In genomic region chr19:4990716-4991115, GRCm38 (mm10) we compare ENCODE assay signal across 9 mouse cellular contexts. TPM values are rescaled to one million over a fixed set of nuclear protein-coding genes. Genes with fewer than 3 reads are reported as not detected.
DNase-seq lines count a peak whose midpoint lies in the region; ATAC-seq lines count a peak whose summit lies in the region.
"Had no signal": no experiment of that assay in that cellular context is flagged by ENCODE, and none has a peak within 500 bp of the region (broad histone marks: within the 10 kb centered on the region; RNA-seq: fewer than 3 reads in every experiment).

No protein-coding gene starts in this region.

- peak; percentile 46 to 49 for DNase-seq in layer of hippocampus, postnatal 36 days
- no peak for DNase-seq in layer of hippocampus, adult 11-12 months (ENCODE audit: low spot score)
- peak; percentile 77 to 81 for DNase-seq in right cerebral cortex, postnatal 10 days (ENCODE audit: low spot score in 2 of 2)
- no peak for DNase-seq in urinary bladder, postnatal 14 days (ENCODE audit: low spot score)
- DNase-seq: kidney, adult 2 months; liver, embryonic 13.5 days had no signal

- H3K27ac ChIP-seq in embryonic facial prominence, embryonic 12.5 days: no peak overlapping the region
- no peak overlapping the region for H3K27ac ChIP-seq in intestine, embryonic 15.5 days
- H3K27ac ChIP-seq: liver, embryonic 13.5 days had no signal

- under 1% methylated on average over 20 of the region's 22 CpGs for WGBS in embryonic facial prominence, embryonic 12.5 days
- WGBS in intestine, embryonic 15.5 days: 3% methylated on average over 21 of the region's 22 CpGs

- no peaks in the 10 kb centered on the region for H3K4me1 ChIP-seq in embryonic facial prominence, embryonic 12.5 days
- H3K4me1 ChIP-seq in intestine, embryonic 15.5 days (replicated peaks): 0 out of 2 replicates have a peak, but pooled peaks cover 8% of the 10 kb centered on the region
- H3K4me1 ChIP-seq: liver, embryonic 13.5 days had no signal

- H3K4me2 ChIP-seq in embryonic facial prominence, embryonic 12.5 days (replicated peaks): peak overlapping the region; percentile 24; the same call in 1 of the 2 replicates
- peak overlapping the region; percentile 35; the same call in 1 of the 2 replicates for H3K4me2 ChIP-seq in intestine, embryonic 15.5 days (replicated peaks)
- H3K4me2 ChIP-seq: liver, embryonic 13.5 days had no signal

- ATAC-seq in embryonic facial prominence, embryonic 12.5 days (ENCODE audit: insufficient number of reproducible peaks, insufficient read depth, low FRiP score, low TSS enrichment): no peak
- no peak for ATAC-seq in intestine, embryonic 15.5 days
- ATAC-seq in monocyte, adult 5-6 weeks (replicated peaks; ENCODE audit: insufficient number of reproducible peaks, low FRiP score, low TSS enrichment, poor library complexity, severe bottlenecking): no peak

- no peaks in the 10 kb centered on the region for H3K9me3 ChIP-seq in embryonic facial prominence, embryonic 12.5 days
- no peaks in the 10 kb centered on the region for H3K9me3 ChIP-seq in intestine, embryonic 15.5 days
- H3K9me3 ChIP-seq: liver, embryonic 13.5 days had no signal

- peaks cover 64% of the 10 kb centered on the region for H3K27me3 ChIP-seq in embryonic facial prominence, embryonic 12.5 days
- peaks cover 34% of the 10 kb centered on the region for H3K27me3 ChIP-seq in intestine, embryonic 15.5 days (replicated peaks)

- H3K9ac ChIP-seq in embryonic facial prominence, embryonic 12.5 days: no peak overlapping the region
- no peak overlapping the region for H3K9ac ChIP-seq in intestine, embryonic 15.5 days
- H3K9ac ChIP-seq: liver, embryonic 13.5 days had no signal

- H3K36me3 ChIP-seq in embryonic facial prominence, embryonic 12.5 days: no peaks in the 10 kb centered on the region
- no peaks in the 10 kb centered on the region for H3K36me3 ChIP-seq in intestine, embryonic 15.5 days
- H3K36me3 ChIP-seq: liver, embryonic 13.5 days had no signal

- no peak overlapping the region for H3K4me3 ChIP-seq in embryonic facial prominence, embryonic 12.5 days
- no peak overlapping the region for H3K4me3 ChIP-seq in intestine, embryonic 15.5 days (replicated peaks)
- H3K4me3 ChIP-seq: liver, embryonic 13.5 days had no signal

RNA-seq across cellular contexts. Expression of gene Npas4, which starts 0.6 kb away (rescaled TPM):
- 1 to 10 TPM; 4.8 to 6.4 TPM for total RNA-seq in layer of hippocampus, postnatal 36 days (2021)
- polyA plus RNA-seq in embryonic facial prominence, embryonic 12.5 days (2016; fragmentation: Nextera tagmentation; extraction: Ambion mirVana): 0.08 TPM in 1 of 2 replicates, not detected in the other
- polyA plus RNA-seq in intestine, embryonic 15.5 days (2015; fragmentation: Nextera tagmentation; extraction: Ambion mirVana): 0.21 and 0.24 TPM in 2 replicates
- not detected in 3 replicates for total RNA-seq in monocyte, adult 5-6 weeks (2017)
- polyA plus RNA-seq: liver, embryonic 13.5 days had no signal

RNA-seq across cellular contexts. Expression of gene Mrpl11, which starts 28.8 kb away (rescaled TPM):
- 10 to 100 TPM; 56.7 to 61.6 TPM for total RNA-seq in layer of hippocampus, postnatal 36 days (2021)
- polyA plus RNA-seq in embryonic facial prominence, embryonic 12.5 days (2016; fragmentation: Nextera tagmentation; extraction: Ambion mirVana): 141 and 142 TPM in 2 replicates
- 102 and 116 TPM in 2 replicates for polyA plus RNA-seq in intestine, embryonic 15.5 days (2015; fragmentation: Nextera tagmentation; extraction: Ambion mirVana)
- 17.6 to 27.9 TPM (median 17.8 TPM) in 3 replicates for total RNA-seq in monocyte, adult 5-6 weeks (2017)

RNA-seq across cellular contexts. Expression of gene Slc29a2, which starts 32.9 kb away (rescaled TPM):
- 10 to 100 TPM; 15.2 to 15.3 TPM for total RNA-seq in layer of hippocampus, postnatal 36 days (2021)
- polyA plus RNA-seq in embryonic facial prominence, embryonic 12.5 days (2016; fragmentation: Nextera tagmentation; extraction: Ambion mirVana): 4.7 and 5.1 TPM in 2 replicates
- polyA plus RNA-seq in intestine, embryonic 15.5 days (2015; fragmentation: Nextera tagmentation; extraction: Ambion mirVana): 4.6 and 4.9 TPM in 2 replicates
- 0.97 TPM in 1 of 3 replicates, not detected in the others for total RNA-seq in monocyte, adult 5-6 weeks (2017)

RNA-seq across cellular contexts. Expression of gene Peli3, which starts 47.8 kb away (rescaled TPM):
- 10 to 100 TPM; 19.5 to 24.4 TPM for total RNA-seq in layer of hippocampus, postnatal 36 days (2021)
- 3.2 and 3.7 TPM in 2 replicates for polyA plus RNA-seq in embryonic facial prominence, embryonic 12.5 days (2016; fragmentation: Nextera tagmentation; extraction: Ambion mirVana)
- polyA plus RNA-seq in intestine, embryonic 15.5 days (2015; fragmentation: Nextera tagmentation; extraction: Ambion mirVana): 2.0 and 2.4 TPM in 2 replicates
- total RNA-seq in monocyte, adult 5-6 weeks (2017): not detected in 3 replicates

RNA-seq across cellular contexts. Expression of gene B4gat1, which starts 47.9 kb away (rescaled TPM):
- total RNA-seq in layer of hippocampus, postnatal 36 days (2021): 100 to 1,000 TPM; 110 to 126 TPM
- 46.4 and 48.1 TPM in 2 replicates for polyA plus RNA-seq in embryonic facial prominence, embryonic 12.5 days (2016; fragmentation: Nextera tagmentation; extraction: Ambion mirVana)
- 36.1 and 36.2 TPM in 2 replicates for polyA plus RNA-seq in intestine, embryonic 15.5 days (2015; fragmentation: Nextera tagmentation; extraction: Ambion mirVana)
- 5.1 to 6.9 TPM in 2 of 3 replicates, not detected in the other for total RNA-seq in monocyte, adult 5-6 weeks (2017)

Comparison
In these comparisons a context has a peak if more than half of its experiments do, and no peak if none do; other contexts are left out.
1. DNase-seq: peak in layer of hippocampus, postnatal 36 days (2 of 2) and right cerebral cortex, postnatal 10 days (2 of 2); none in layer of hippocampus, adult 11-12 months (single experiment) and urinary bladder, postnatal 14 days (single experiment).